Mouse (Mus musculus) yolk sac, embryonic 10.5 days (tissue): ENCODE data around the gene Atxn7l2.
"Not testable (repeated sequence)": the region's sequence is repeated elsewhere in the genome, so short reads cannot be mapped to it uniquely, and the experiment has no call there.

Experiments used
- DNase-seq: peaks from one replicate; pipeline ENCODE4 v3.0.0-alpha.2; 2017; ENCODE audit warnings: low spot score

Gene Atxn7l2

DNA sequence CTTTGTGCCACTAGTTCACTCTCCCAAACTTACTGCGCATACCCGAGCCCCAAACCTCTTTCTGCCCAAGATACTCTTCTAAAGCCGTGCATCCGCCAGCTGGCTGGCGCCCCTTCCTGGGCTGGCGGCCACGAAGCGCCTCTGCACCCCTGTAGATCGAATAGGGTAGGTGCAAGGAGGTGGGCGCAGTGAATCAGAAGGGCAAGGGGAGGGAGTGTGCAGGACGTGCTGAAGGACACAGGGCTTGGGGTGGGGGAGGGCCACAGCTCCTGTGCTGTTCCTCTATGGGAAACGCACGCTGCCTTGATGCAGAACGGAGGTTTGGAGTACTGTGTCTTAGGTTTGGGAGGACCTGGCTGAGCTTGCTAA lies at the start of gene Atxn7l2:
Gene Atxn7l2 (minus strand): TSS at position 164 of the 369 bp plus-strand sequence.
- no peak for DNase-seq

- DNase-seq: no peak
These were observed 48.6 kb upstream of the Atxn7l2 start for GRCm38 (mm10) chr3:108259319-108259718.

- DNase-seq: no peak
These were observed 47.2 kb upstream of the Atxn7l2 start for GRCm38 (mm10) chr3:108257831-108258500.

DNA sequence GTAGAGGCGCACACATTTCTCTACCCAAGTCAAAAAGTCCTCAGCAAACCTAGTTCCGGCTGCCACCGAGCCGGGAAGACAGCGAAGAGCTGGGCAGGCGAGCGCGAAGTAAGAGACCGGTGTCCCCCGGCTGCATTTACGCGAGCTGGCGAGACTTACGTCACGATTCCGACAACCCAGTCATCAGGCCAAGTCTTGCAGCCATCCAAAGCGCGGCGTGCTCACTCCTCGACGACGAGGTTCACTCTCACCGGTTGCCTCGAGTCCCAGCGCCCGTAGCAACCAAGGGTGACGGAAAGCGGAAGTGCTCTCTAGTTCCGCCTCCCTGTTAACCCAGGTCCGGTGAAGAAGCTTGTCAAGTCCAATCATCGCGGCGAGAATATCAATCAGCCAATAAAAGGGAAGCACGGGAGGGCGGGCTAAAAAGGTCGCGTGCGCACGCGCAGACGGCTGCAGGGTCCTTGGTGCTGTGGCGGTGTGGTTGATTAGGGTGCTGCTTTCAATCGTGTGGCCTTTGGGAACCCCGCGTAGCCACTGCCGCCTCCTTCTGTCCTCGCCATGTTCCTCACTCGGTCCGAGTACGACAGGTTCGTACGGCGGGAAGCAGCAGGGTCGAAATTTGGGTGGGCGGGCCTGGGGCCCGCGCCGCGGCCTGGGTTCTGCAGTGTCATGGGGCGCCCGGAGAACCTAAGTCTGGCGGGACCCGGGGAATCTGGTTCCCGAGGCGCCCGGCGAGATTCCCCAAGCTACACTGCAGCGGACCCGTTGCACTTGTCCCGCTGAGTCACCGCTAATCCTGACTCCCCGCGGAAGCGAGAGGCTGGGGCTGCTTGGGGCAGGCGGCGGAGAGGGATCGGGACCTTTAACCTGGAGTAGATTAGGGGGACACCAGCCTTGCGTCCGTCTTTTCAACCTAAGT lies 46.2 kb upstream of the Atxn7l2 start, which contains the start of gene Psma5:
Gene Psma5 (plus strand): TSS at position 208 of the 919 bp plus-strand sequence.
- DNase-seq: peak; percentile 97

GRCm38 (mm10) chr3:108246857-108247256 lies 36.1 kb upstream of the Atxn7l2 start:
- no peak for DNase-seq

- no peak for DNase-seq
These were observed 30.6 kb upstream of the Atxn7l2 start for GRCm38 (mm10) chr3:108241243-108241839.

- not testable (repeated sequence) for DNase-seq
These were observed 26.9 kb upstream of the Atxn7l2 start for GRCm38 (mm10) chr3:108237474-108238102.

GRCm38 (mm10) chr3:108231646-108232045 lies 20.9 kb upstream of the Atxn7l2 start:
- DNase-seq: no peak

DNA sequence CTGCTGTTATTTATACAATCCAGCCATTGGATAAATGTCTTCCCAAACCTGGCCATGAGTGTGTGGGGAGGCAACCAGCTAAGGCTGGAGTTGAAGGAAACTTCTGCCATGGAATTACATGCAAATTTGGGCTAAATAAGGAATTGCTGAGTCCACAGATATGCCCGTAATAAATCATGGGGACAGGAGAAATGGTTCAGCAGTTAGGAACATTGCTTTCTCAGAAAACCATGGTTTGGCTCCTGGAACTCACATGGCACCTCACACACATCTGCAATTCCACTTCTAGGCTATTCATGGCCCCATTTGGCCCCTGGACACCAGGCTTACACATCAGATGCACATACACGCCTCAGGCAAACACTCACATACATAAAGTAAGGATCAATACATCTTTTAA lies 16.8 kb upstream of the Atxn7l2 start:
- DNase-seq: no peak

- peak; percentile 58 for DNase-seq
These were observed 16.0 kb upstream of the Atxn7l2 start, which contains the start of gene Sypl2 for GRCm38 (mm10) chr3:108226558-108227350. Gene Sypl2 (minus strand): TSS chr3:108226648.

- DNase-seq: peak; percentile 37
These were observed 15.2 kb upstream of the Atxn7l2 start for GRCm38 (mm10) chr3:108225711-108226557.

- no peak for DNase-seq
These were observed 9.9 kb upstream of the Atxn7l2 start for GRCm38 (mm10) chr3:108220661-108221060.

GRCm38 (mm10) chr3:108214734-108215133 lies 4.0 kb upstream of the Atxn7l2 start:
- DNase-seq: no peak

DNA sequence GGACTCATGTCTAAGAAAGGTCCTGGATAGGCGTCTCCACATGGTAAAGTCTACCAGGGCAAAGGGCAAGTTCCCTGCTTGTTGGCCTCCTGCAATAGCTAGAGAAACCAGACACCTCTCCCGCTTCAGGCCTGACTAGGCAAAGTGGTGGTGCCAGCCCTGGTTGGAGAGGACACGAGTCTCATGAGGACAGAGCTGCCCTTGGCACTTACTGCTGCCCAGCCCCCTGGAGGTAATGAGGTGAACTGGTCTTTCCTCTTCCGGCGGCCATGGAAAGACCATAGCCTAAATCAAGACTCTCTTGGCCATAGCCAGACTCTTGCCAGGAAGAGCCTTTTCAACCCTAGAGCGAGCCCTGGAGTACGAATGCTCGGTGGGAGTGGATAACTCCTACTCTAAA lies 1.7 kb upstream of the Atxn7l2 start:
- DNase-seq: no peak

- no peak for DNase-seq
These were observed 1.1 kb upstream of the Atxn7l2 start for GRCm38 (mm10) chr3:108211845-108212244.

- peak; percentile 96 for DNase-seq
These were observed 576 bp downstream of the Atxn7l2 start for GRCm38 (mm10) chr3:108209946-108210770.

DNA sequence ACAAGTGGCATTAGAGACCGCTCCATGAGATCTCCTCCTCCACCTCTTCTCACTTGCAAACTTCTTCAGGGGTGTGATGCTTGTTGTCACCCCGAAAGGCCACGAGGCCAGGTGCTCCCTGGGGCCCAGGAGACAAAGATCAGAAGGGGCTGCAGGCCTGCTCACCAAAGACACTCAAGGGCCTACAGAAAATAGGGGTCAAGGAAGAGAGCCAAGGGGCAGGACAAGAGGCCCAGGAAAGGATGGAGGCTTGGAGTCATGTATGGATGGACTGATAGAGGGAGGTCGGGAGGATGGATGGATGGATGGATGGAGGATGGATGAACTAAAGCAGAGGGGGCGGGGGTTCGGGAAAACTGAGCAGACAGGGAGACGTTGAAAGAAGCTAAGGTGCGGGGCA lies 1.2 kb downstream of the Atxn7l2 start:
- DNase-seq: no peak

- DNase-seq: no peak
These were observed 1.7 kb downstream of the Atxn7l2 start for GRCm38 (mm10) chr3:108209001-108209400.

DNA sequence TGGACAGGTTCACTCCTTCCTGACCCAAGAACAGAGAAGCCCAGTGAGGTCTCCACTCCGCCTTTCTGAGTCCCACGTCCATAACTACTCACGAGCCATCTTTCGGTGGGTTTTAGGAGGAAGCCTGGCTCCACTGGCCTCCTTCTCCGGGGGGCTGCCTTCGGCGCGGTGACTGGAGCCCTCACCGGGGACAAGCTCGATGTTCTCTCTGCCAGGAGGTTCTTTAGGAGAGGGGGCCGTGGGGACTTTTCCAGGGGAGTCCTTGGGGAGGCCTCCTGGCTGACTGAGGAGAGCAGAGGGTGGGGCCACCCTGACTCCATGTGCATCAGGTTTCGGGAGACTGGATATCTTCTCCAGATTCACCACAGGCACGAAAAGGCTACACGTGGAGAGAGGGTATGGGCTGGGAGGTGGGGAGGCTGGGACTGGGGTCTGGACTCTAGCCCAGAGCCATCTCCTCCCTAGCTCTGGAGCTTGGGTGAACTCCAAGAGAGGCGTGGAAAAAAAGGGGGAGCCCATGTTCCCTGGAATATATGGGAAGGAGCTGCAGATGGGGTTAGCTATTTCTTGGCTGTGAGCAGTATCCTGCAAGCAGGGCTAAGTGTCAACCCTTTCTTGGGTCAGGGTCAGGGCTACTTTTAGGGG lies 3.9 kb downstream of the Atxn7l2 start:
- DNase-seq: no peak
